Comparison of ENCODE assay signal across 1 mouse cellular context in the genomic region with DNA sequence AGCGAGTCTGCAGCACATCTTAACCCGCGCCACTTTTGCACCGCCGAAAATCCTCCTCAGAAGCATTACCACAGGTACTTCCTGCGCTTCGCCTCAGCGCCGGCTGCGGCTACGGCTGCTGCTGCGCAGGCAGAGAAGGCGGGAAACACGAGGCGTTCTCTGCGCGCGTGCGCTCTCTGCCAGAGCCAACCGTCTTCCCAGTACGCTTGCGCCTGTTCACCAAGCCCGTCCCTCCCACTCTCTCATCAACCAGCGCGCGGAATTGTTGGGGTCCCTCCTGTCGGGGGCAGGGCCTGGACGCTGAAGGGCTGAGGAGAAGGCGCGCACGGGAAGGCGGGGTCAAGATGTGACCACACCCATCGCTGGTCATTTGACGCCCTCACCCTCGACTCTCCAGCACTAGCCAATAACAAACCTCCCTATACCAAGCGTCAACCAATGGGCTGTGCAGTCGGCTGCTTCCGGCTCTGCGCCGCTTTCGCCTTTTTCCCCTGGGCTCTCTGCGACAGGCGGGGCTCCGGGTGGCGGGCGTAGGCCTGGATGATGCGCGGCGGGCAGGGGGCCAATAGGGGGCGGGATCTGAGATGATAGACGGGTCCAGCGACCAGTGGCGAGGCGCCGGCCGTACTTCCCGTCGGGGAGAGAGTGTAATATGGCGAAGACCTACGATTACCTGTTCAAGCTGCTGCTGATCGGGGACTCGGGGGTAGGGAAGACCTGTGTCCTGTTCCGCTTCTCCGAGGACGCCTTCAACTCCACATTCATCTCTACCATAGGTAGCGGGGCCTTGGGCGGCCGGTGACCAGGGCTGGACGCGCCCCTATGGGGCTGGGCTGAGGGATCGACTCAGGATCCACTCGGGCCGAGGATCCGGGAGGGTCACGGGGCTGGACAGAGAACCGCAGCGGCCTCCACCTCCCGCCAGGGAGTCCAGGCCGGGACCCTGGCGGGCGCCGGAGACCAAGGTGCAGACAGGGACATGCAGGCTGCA.
TF ChIP-seq lines count a peak whose summit lies in the region.

A gene (plus strand): TSS at position 494 of the 991 bp plus-strand sequence.

TF ChIP-seq in CH12.LX, 34 proteins besides CTCF, POLR2A, EP300 and RAD21 (continued from another document):
- TF ChIP-seq ZMIZ1 (IDR thresholded peaks at IDR 0.05; ENCODE audit: low read depth, low read length) (peak; percentile 38; the same call in 1 of the 2 replicates), JUN (IDR thresholded peaks at IDR 0.05; ENCODE audit: insufficient read depth, low read depth, low read length) (no peak), PAX5 (IDR thresholded peaks at IDR 0.05; ENCODE audit: low read length) (no peak), NELFE (IDR thresholded peaks at IDR 0.05; ENCODE audit: low read depth, low read length) (peak; percentile 85), MAX (IDR thresholded peaks at IDR 0.05; ENCODE audit: low read length) (peak; percentile 99), E2F4 (IDR thresholded peaks at IDR 0.05; ENCODE audit: insufficient replicate concordance, low read depth, low read length) (peak; percentile 97), IRF4 (IDR thresholded peaks at IDR 0.05; ENCODE audit: low read depth, low read length) (peak; percentile 67), SIN3A (IDR thresholded peaks at IDR 0.05; ENCODE audit: low read length) (peak; percentile 61; the same call in 1 of the 2 replicates), GABPA (IDR thresholded peaks at IDR 0.05; ENCODE audit: insufficient replicate concordance, low read depth, low read length) (no peak), MAZ (IDR thresholded peaks at IDR 0.05; ENCODE audit: low read depth, low read length) (no peak), TCF12 (IDR thresholded peaks at IDR 0.05; ENCODE audit: low read depth, low read length) (peak; percentile 84), MXI1 (IDR thresholded peaks at IDR 0.05; ENCODE audit: low read depth, low read length) (peak; percentile 74; the same call in 1 of the 2 replicates), ELF1 (IDR thresholded peaks at IDR 0.05; ENCODE audit: low read depth, low read length) (peak; percentile 97), MYC (IDR thresholded peaks at IDR 0.05; ENCODE audit: low read depth, low read length) (peak; percentile 94), USF1 (IDR thresholded peaks at IDR 0.05; ENCODE audit: low read depth, low read length) (no peak), KAT2A (IDR thresholded peaks at IDR 0.05; ENCODE audit: insufficient replicate concordance, low read length) (0 out of 2 replicates have a peak, but pooled peaks have one; percentile 16), HCFC1 (IDR thresholded peaks at IDR 0.05; ENCODE audit: low read depth, low read length) (peak; percentile 64), SMC3 (IDR thresholded peaks at IDR 0.05; ENCODE audit: low read depth, low read length) (no peak), JUND (conservative IDR thresholded peaks at IDR 0.05; ENCODE audit: low read depth, low read length) (no peak), UBTF (IDR thresholded peaks at IDR 0.05; ENCODE audit: low read depth, low read length) (no peak), TBP (conservative IDR thresholded peaks at IDR 0.05; ENCODE audit: low read depth, low read length) (peak; percentile 82), ZKSCAN1 (IDR thresholded peaks at IDR 0.05; ENCODE audit: borderline replicate concordance, low read depth, low read length) (no peak), CHD1 (IDR thresholded peaks at IDR 0.05; ENCODE audit: low read depth, low read length) (no peak), ZC3H11A (IDR thresholded peaks at IDR 0.05; ENCODE audit: low read depth, low read length) (no peak)
TF ChIP-seq in CH12.LX: peak in this region for 19.
